Mouse (Mus musculus): ENCODE results near the gene Col2a1. TPM values are rescaled to one million over a fixed set of nuclear protein-coding genes. Genes with fewer than 3 reads are reported as not detected.
A peak's percentile ranks its signal among the peaks of the same experiment; 100 is the strongest.

Gene Col2a1
- polyA plus RNA-seq, 1 experiment from 2014 or later: 186 TPM

GRCm38 (mm10) chr15:97950240-97950639 is 54.3 kb downstream of the Col2a1 start:
- no peak overlapping the region for H3K27ac ChIP-seq
- H3K36me3 ChIP-seq: no peaks in the 10 kb centered on the region
- H3K4me1 ChIP-seq: peaks cover 33% of the 10 kb centered on the region
- H3K27me3 ChIP-seq (ENCODE audit: low read depth, poor library complexity, severe bottlenecking): peaks cover 19% of the 10 kb centered on the region; the same call in 1 of the 2 replicates
- WGBS: 82% methylated on average over 7 of the region's 7 CpGs
- no peak overlapping the region for H3K4me3 ChIP-seq
- H3K9me3 ChIP-seq (replicated peaks): no peaks in the 10 kb centered on the region
- DNase-seq (ENCODE audit: low spot score): no peak

GRCm38 (mm10) chr15:97949706-97950105 is 54.8 kb downstream of the Col2a1 start:
- Histone ChIP-seq H3K27me3 (ENCODE audit: low read depth, poor library complexity, severe bottlenecking) (peaks cover 19% of the 10 kb centered on the region; the same call in 1 of the 2 replicates), H3K9me3 (replicated peaks) (no peaks in the 10 kb centered on the region), H3K27ac (no peak overlapping the region), H3K4me1 (peaks cover 31% of the 10 kb centered on the region), H3K36me3 (no peaks in the 10 kb centered on the region), H3K4me3 (no peak overlapping the region)
- DNase-seq (ENCODE audit: low spot score): no peak
- WGBS: 80% methylated on average over 3 of the region's 3 CpGs

DNA sequence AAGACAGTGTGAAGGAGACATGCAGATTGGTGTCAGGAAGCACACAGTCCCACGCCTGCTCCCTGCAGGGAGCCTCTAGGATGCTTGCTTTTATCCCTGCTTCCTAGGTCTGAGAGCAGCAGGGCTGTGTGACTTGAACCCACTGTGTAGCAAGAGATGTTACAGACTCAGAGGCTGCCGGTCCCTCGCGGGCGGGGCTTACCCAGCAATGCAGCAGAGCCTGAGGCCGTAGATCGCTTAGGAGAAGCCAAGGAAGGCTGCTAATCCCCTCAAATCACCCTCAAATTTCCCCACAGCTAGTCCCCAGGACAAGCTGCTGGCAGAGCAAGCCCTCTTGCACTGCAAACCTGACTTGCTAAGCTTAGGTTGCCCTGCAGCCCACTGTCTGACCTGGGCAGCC is 55.8 kb downstream of the Col2a1 start:
- 43% methylated on average over 7 of the region's 7 CpGs for WGBS
- Histone ChIP-seq H3K27me3 (ENCODE audit: low read depth, poor library complexity, severe bottlenecking) (peaks cover 19% of the 10 kb centered on the region; the same call in 1 of the 2 replicates), H3K9me3 (replicated peaks) (no peaks in the 10 kb centered on the region), H3K36me3 (no peaks in the 10 kb centered on the region), H3K4me3 (no peak overlapping the region), H3K27ac (peak overlapping the region; percentile 38; the same call in 1 of the 2 replicates), H3K4me1 (peaks cover 31% of the 10 kb centered on the region)
- DNase-seq (ENCODE audit: low spot score): no peak

- H3K36me3 ChIP-seq: no peaks in the 10 kb centered on the region
- WGBS: 80% methylated on average over 11 of the region's 11 CpGs
- no peak overlapping the region for H3K27ac ChIP-seq
- H3K4me1 ChIP-seq: peaks cover 19% of the 10 kb centered on the region
- H3K9me3 ChIP-seq (replicated peaks): no peaks in the 10 kb centered on the region
- H3K4me3 ChIP-seq: no peak overlapping the region
- no peak for DNase-seq (ENCODE audit: low spot score)
- H3K27me3 ChIP-seq (ENCODE audit: low read depth, poor library complexity, severe bottlenecking): 0 out of 2 replicates have a peak, but pooled peaks cover 10% of the 10 kb centered on the region
These were observed 58.7 kb downstream of the Col2a1 start for GRCm38 (mm10) chr15:97945656-97946315.

DNA sequence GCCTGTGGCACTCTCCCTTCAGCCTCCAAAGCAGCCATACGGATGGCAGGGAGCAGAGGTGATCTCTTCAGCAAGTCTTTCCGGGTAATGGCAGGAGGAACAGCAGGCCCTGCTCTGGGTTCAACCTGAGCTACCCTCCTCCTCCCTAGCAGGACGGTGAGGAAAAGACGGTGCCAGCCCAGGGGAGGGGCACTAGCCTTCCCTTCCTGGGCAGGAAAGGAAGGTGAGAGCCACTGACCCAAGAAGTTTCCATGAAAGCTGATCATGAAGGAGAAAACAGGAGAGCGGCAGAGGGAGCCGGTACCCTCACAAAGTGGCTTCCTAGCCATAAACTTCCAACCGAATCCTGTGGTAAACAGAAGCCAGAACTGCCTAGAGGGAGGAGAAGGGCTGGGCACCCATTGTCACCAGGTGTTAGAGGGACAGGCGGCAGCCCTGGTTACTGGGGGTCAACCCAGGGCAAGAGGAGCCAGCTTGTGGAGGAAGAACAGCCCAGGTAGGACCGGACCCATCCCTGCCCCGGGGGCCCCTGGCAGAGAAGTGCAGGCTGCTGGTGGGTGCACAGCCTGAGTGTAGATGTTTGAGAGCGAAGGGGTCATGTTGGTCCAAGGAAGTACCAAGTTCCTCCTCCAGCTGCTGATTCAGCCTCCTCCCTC is 59.4 kb downstream of the Col2a1 start:
- no peak for DNase-seq (ENCODE audit: low spot score)
- no peaks in the 10 kb centered on the region for H3K9me3 ChIP-seq (replicated peaks)
- 0 out of 2 replicates have a peak, but pooled peaks cover 10% of the 10 kb centered on the region for H3K27me3 ChIP-seq (ENCODE audit: low read depth, poor library complexity, severe bottlenecking)
- H3K36me3 ChIP-seq: no peaks in the 10 kb centered on the region
- peak overlapping the region; percentile 25; the same call in 1 of the 2 replicates for H3K27ac ChIP-seq
- no peak overlapping the region for H3K4me3 ChIP-seq
- WGBS: 62% methylated on average over 11 of the region's 11 CpGs
- peaks cover 19% of the 10 kb centered on the region for H3K4me1 ChIP-seq

- WGBS: 89% methylated on average over 8 of the region's 8 CpGs
- H3K36me3 ChIP-seq: no peaks in the 10 kb centered on the region
- peaks cover 8% of the 10 kb centered on the region for H3K4me1 ChIP-seq
- H3K27ac ChIP-seq: no peak overlapping the region
- no peak overlapping the region for H3K4me3 ChIP-seq
- H3K27me3 ChIP-seq (ENCODE audit: low read depth, poor library complexity, severe bottlenecking): no peaks in the 10 kb centered on the region
- no peaks in the 10 kb centered on the region for H3K9me3 ChIP-seq (replicated peaks)
- DNase-seq (ENCODE audit: low spot score): no peak
These were observed 61.1 kb downstream of the Col2a1 start for GRCm38 (mm10) chr15:97943356-97943755.

- no peaks in the 10 kb centered on the region for H3K9me3 ChIP-seq (replicated peaks)
- H3K27ac ChIP-seq: no peak overlapping the region
- no peaks in the 10 kb centered on the region for H3K27me3 ChIP-seq (ENCODE audit: low read depth, poor library complexity, severe bottlenecking)
- WGBS: 89% methylated on average over 8 of the region's 8 CpGs
- no peaks in the 10 kb centered on the region for H3K36me3 ChIP-seq
- H3K4me1 ChIP-seq: peaks cover 8% of the 10 kb centered on the region
- no peak for DNase-seq (ENCODE audit: low spot score)
- H3K4me3 ChIP-seq: no peak overlapping the region
These were observed 62.0 kb downstream of the Col2a1 start for GRCm38 (mm10) chr15:97942538-97942937.

DNA sequence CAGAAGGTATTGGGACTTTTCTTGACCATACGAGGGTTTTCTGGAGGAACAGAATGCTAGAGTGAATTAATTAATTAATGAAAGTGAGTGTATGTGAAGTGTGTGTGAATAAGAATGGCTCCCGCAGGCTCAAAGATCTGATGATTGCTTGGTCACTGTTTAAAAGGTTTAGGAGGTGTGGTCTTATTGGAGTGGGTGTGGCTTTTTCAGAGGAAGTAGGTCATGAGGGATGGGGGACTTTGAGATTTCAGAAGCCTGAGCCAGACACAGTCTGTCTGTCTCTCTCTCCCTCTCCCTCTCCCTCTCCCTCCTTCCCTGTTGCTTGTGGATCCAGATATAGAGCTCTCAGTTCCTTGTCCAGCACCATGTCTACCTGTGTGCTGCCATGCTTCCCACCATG is 63.2 kb downstream of the Col2a1 start:
- WGBS: 95% methylated on average over 2 of the region's 2 CpGs
- Histone ChIP-seq H3K27ac (no peak overlapping the region), H3K36me3 (no peaks in the 10 kb centered on the region), H3K9me3 (replicated peaks) (no peaks in the 10 kb centered on the region), H3K27me3 (ENCODE audit: low read depth, poor library complexity, severe bottlenecking) (no peaks in the 10 kb centered on the region), H3K4me3 (no peak overlapping the region), H3K4me1 (peaks cover 8% of the 10 kb centered on the region)
- no peak for DNase-seq (ENCODE audit: low spot score)

GRCm38 (mm10) chr15:97940088-97940487 is 64.4 kb downstream of the Col2a1 start:
- DNase-seq (ENCODE audit: low spot score): no peak
- H3K27me3 ChIP-seq (ENCODE audit: low read depth, poor library complexity, severe bottlenecking): no peaks in the 10 kb centered on the region
- no peak overlapping the region for H3K4me3 ChIP-seq
- no peak overlapping the region for H3K27ac ChIP-seq
- H3K9me3 ChIP-seq (replicated peaks): no peaks in the 10 kb centered on the region
- H3K4me1 ChIP-seq: peaks cover under 1% of the 10 kb centered on the region; the same call in 1 of the 2 replicates
- no peaks in the 10 kb centered on the region for H3K36me3 ChIP-seq
- 91% methylated on average over 2 of the region's 2 CpGs for WGBS

DNA sequence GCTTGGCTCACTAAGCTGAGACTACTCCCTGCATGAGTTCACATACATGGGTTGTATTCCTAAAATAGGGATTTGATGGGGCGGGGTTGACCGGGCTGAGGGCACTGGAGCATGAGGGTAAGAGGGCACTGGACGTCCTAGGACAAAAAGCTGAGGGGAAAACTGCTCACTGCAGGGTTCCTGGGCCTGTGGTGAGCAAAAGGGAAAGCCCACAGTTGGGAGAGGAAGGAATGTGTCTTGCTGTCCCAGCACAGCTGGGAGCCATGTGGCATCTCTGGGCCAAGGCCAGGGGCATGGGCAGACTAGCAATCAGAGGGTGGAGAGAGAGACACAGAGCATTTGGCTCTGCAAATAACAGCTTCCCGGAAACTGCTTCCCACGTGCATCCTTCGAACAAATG is 65.9 kb downstream of the Col2a1 start:
- Histone ChIP-seq H3K36me3 (no peaks in the 10 kb centered on the region), H3K4me1 (no peaks in the 10 kb centered on the region), H3K27me3 (ENCODE audit: low read depth, poor library complexity, severe bottlenecking) (no peaks in the 10 kb centered on the region), H3K4me3 (no peak overlapping the region), H3K27ac (no peak overlapping the region), H3K9me3 (replicated peaks) (no peaks in the 10 kb centered on the region)
- no peak for DNase-seq (ENCODE audit: low spot score)
- 67% methylated on average over 6 of the region's 6 CpGs for WGBS

DNA sequence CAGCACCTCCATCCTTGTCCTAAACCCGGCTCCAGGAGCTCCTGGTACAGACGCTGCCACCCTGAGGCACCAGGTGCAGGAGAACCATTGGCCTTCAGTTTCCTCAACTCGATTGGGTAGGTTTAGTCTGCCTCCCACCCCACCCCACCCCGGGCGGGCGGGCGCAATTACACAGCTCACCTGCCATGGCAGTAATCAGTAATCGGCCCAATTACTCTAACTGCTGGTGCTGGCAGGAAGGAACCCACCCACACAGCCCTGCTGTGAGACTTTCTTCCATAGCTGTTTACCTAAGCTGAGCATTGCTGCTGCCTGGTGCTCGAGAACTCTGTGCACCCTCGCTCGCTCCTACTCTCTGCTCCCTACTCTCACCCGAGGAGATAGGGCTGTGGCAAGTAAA is 72.1 kb downstream of the Col2a1 start:
- WGBS: 86% methylated on average over 12 of the region's 12 CpGs
- DNase-seq (ENCODE audit: low spot score): no peak
- no peak overlapping the region for H3K4me3 ChIP-seq
- H3K36me3 ChIP-seq: no peaks in the 10 kb centered on the region
- 0 out of 2 replicates have a peak, but pooled peaks cover 4% of the 10 kb centered on the region for H3K4me1 ChIP-seq
- no peak overlapping the region for H3K27ac ChIP-seq
- H3K27me3 ChIP-seq (ENCODE audit: low read depth, poor library complexity, severe bottlenecking): no peaks in the 10 kb centered on the region
- no peaks in the 10 kb centered on the region for H3K9me3 ChIP-seq (replicated peaks)

DNA sequence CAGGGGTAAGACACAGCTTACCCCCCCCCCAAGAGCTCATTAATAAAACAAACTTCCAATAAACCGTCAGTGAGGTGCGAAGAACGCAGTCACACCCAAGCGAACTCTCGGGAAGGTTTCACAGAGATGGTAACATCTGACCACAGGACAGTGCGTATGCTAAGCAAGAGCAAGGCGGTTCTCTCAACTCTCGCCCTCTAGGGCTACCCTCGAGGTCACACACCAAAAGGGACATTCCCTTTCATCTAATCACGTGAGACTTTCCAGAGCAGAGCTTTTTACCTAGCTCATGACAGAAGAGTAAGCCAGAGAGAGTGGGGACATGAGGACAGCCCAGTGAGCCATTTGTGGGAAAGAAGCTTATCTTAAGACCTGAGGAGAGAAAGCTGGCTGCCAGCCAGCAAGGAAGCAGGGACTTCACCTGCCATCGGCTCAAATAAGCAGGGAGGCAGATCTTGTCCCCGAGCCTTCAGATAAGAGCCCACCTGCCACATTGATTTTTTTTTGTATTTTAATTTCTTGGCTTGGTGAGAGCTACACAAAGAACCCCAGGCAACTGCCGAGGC is 75.2 kb downstream of the Col2a1 start:
- Histone ChIP-seq H3K27me3 (ENCODE audit: low read depth, poor library complexity, severe bottlenecking) (no peaks in the 10 kb centered on the region), H3K4me3 (no peak overlapping the region), H3K9me3 (replicated peaks) (no peaks in the 10 kb centered on the region), H3K4me1 (0 out of 2 replicates have a peak, but pooled peaks cover 5% of the 10 kb centered on the region), H3K27ac (no peak overlapping the region), H3K36me3 (no peaks in the 10 kb centered on the region)
- no peak for DNase-seq (ENCODE audit: low spot score)
- WGBS: 52% methylated on average over 13 of the region's 13 CpGs

DNA sequence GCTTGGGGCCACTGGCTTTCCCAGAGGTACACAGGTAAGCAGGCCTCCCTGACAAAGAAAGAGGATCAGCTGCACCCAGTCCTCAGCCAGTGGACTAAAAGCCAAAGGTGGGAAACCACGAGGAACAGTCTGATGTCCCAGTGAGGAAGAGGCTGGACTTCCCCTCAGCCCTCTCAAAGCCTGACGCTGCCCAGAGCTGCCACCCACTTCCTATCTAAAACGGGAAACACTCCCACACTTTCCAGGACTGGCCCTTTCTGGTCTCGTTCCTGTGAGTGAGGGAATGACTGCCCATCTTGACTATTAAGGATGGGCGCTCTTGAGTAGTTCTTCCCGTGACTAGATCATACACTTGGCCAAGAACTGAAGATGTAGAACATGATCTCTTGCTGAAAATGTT is 76.7 kb downstream of the Col2a1 start:
- no peak overlapping the region for H3K4me3 ChIP-seq
- 0 out of 2 replicates have a peak, but pooled peaks cover 5% of the 10 kb centered on the region for H3K4me1 ChIP-seq
- WGBS: 75% methylated on average over 6 of the region's 6 CpGs
- no peaks in the 10 kb centered on the region for H3K36me3 ChIP-seq
- H3K9me3 ChIP-seq (replicated peaks): no peaks in the 10 kb centered on the region
- no peak overlapping the region for H3K27ac ChIP-seq
- no peak for DNase-seq (ENCODE audit: low spot score)
- no peaks in the 10 kb centered on the region for H3K27me3 ChIP-seq (ENCODE audit: low read depth, poor library complexity, severe bottlenecking)
